Mouse (Mus musculus) hindbrain, embryonic 13.5 days (tissue): Measurements from ENCODE around the gene Cds2. TPM values are rescaled to one million over a fixed set of nuclear protein-coding genes. Genes with fewer than 3 reads are reported as not detected.
"Not testable (repeated sequence)": the region's sequence is repeated elsewhere in the genome, so short reads cannot be mapped to it uniquely, and the experiment has no call there.

Source experiments
- ATAC-seq: fragments of 200-750 bp; cut with Nextera tagmentation; 2 replicates; pipeline ENCODE4 v1.8.0; 2017; ENCODE audit warnings: moderate TSS enrichment; ENCODE audit not compliant: low FRiP score
- H3K27ac ChIP-seq: fragments of 300-500 bp; sonication (generic); 2 replicates; pipeline ENCODE4 v1.5.1; 2015; ENCODE audit warnings: inconsistent platforms, mild to moderate bottlenecking, moderate library complexity
- H3K27me3 ChIP-seq: fragments of 300-500 bp; sonication (generic); 2 replicates; pipeline ENCODE4 v1.6.1; 2015; ENCODE audit warnings: mild to moderate bottlenecking, inconsistent platforms
- H3K36me3 ChIP-seq: fragments of 300-500 bp; sonication (generic); 2 replicates; pipeline ENCODE4 v1.6.1; 2015; ENCODE audit warnings: mild to moderate bottlenecking, inconsistent platforms
- H3K4me1 ChIP-seq: fragments of 300-500 bp; sonication (generic); replicated peaks from 2 replicates; pipeline ENCODE4 v1.6.1; 2015; ENCODE audit warnings: inconsistent platforms
- H3K4me2 ChIP-seq: fragments of 300-500 bp; sonication (generic); 2 replicates; pipeline ENCODE4 v1.6.1; 2015; ENCODE audit warnings: inconsistent platforms, mild to moderate bottlenecking, moderate library complexity
- H3K4me3 ChIP-seq: fragments of 300-500 bp; sonication (generic); 2 replicates; pipeline ENCODE4 v1.5.1; 2015; ENCODE audit warnings: mild to moderate bottlenecking, inconsistent platforms
- H3K9ac ChIP-seq: fragments of 300-500 bp; sonication (generic); 2 replicates; pipeline ENCODE4 v1.6.1; 2015; ENCODE audit warnings: mild to moderate bottlenecking, inconsistent platforms
- H3K9me3 ChIP-seq: fragments of 300-500 bp; sonication (generic); 2 replicates; pipeline ENCODE4 v1.6.1; 2016; ENCODE audit warnings: inconsistent platforms
- WGBS: fragments of 180-500 bp; shearing (Covaris S2); methylation state at CpG from one replicate; pipeline ENCODE4 v1.1.7; 2015; 5-methylcytosine and 5-hydroxymethylcytosine counted together
- polyA plus RNA-seq: library from polyadenylated mRNA; unstranded; fragments of >200 nt; fragmentation: Nextera tagmentation; extraction: Ambion mirVana; gene quantifications from 2 replicates; pipeline ENCODE4 v1.2.1, GENCODE M21; 2015

Gene Cds2
- polyA plus RNA-seq, 1 experiment from 2014 or later: 34.6 TPM

GRCm38 (mm10) chr2:132307213-132307843 is 44.4 kb downstream of the Cds2 start:
- Histone ChIP-seq H3K27me3 (no peaks in the 10 kb centered on the region), H3K27ac (no peak overlapping the region), H3K36me3 (peaks cover 88% of the 10 kb centered on the region), H3K9me3 (no peaks in the 10 kb centered on the region), H3K9ac (no peak overlapping the region), H3K4me1 (no peaks in the 10 kb centered on the region), H3K4me3 (no peak overlapping the region), H3K4me2 (no peak overlapping the region)
- WGBS: 92% methylated on average over 11 of the region's 11 CpGs
- no peak for ATAC-seq

- H3K4me1 ChIP-seq: no peaks in the 10 kb centered on the region
- no peaks in the 10 kb centered on the region for H3K9me3 ChIP-seq
- H3K4me2 ChIP-seq: no peak overlapping the region
- H3K27ac ChIP-seq: no peak overlapping the region
- no peak overlapping the region for H3K4me3 ChIP-seq
- peaks cover 79% of the 10 kb centered on the region for H3K36me3 ChIP-seq
- 93% methylated on average over 6 of the region's 6 CpGs for WGBS
- no peaks in the 10 kb centered on the region for H3K27me3 ChIP-seq
- no peak for ATAC-seq
- no peak overlapping the region for H3K9ac ChIP-seq
These were observed 45.9 kb downstream of the Cds2 start for GRCm38 (mm10) chr2:132308829-132309228.

- Histone ChIP-seq H3K4me1 (no peaks in the 10 kb centered on the region), H3K27me3 (no peaks in the 10 kb centered on the region), H3K4me3 (no peak overlapping the region), H3K9me3 (no peaks in the 10 kb centered on the region), H3K36me3 (peaks cover 74% of the 10 kb centered on the region), H3K27ac (no peak overlapping the region), H3K9ac (no peak overlapping the region), H3K4me2 (no peak overlapping the region)
- 95% methylated on average over 6 of the region's 6 CpGs for WGBS
- ATAC-seq: no peak
These were observed 46.5 kb downstream of the Cds2 start for GRCm38 (mm10) chr2:132309398-132309930.

GRCm38 (mm10) chr2:132312616-132313015 is 49.7 kb downstream of the Cds2 start:
- 87% methylated on average over 5 of the region's 5 CpGs for WGBS
- Histone ChIP-seq H3K27ac (no peak overlapping the region), H3K27me3 (no peaks in the 10 kb centered on the region), H3K4me3 (no peak overlapping the region), H3K9ac (no peak overlapping the region), H3K4me1 (no peaks in the 10 kb centered on the region), H3K36me3 (peaks cover 43% of the 10 kb centered on the region), H3K4me2 (no peak overlapping the region), H3K9me3 (no peaks in the 10 kb centered on the region)
- ATAC-seq: no peak

- Histone ChIP-seq H3K4me3 (no peak overlapping the region), H3K9ac (no peak overlapping the region), H3K27me3 (no peaks in the 10 kb centered on the region), H3K9me3 (no peaks in the 10 kb centered on the region), H3K27ac (no peak overlapping the region), H3K4me1 (no peaks in the 10 kb centered on the region), H3K36me3 (peaks cover 34% of the 10 kb centered on the region), H3K4me2 (no peak overlapping the region)
- 100% methylated on average over 2 of the region's 2 CpGs for WGBS
- ATAC-seq: 0 out of 2 replicates have a peak, but pooled peaks have one; percentile 31
These were observed 50.6 kb downstream of the Cds2 start for GRCm38 (mm10) chr2:132313568-132313967.

- ATAC-seq, H3K4me2 ChIP-seq, H3K27ac ChIP-seq, H3K4me1 ChIP-seq, H3K27me3 ChIP-seq, H3K9me3 ChIP-seq, H3K4me3 ChIP-seq, H3K9ac ChIP-seq: not testable (repeated sequence)
- 85% methylated on average over 8 of the region's 8 CpGs for WGBS
- peaks cover 29% of the 10 kb centered on the region for H3K36me3 ChIP-seq
These were observed 51.1 kb downstream of the Cds2 start for GRCm38 (mm10) chr2:132314057-132314456.

- no peaks in the 10 kb centered on the region for H3K27me3 ChIP-seq
- peak; percentile 81 for ATAC-seq
- H3K27ac ChIP-seq: no peak overlapping the region
- 42% methylated on average over 8 of the region's 8 CpGs for WGBS
- H3K4me1 ChIP-seq: no peaks in the 10 kb centered on the region
- no peak overlapping the region for H3K4me2 ChIP-seq
- H3K4me3 ChIP-seq: no peak overlapping the region
- H3K36me3 ChIP-seq: peaks cover 9% of the 10 kb centered on the region
- no peaks in the 10 kb centered on the region for H3K9me3 ChIP-seq
- 0 out of 2 replicates have a peak overlapping the region, but pooled peaks have one; percentile 11 for H3K9ac ChIP-seq
These were observed 53.3 kb downstream of the Cds2 start for GRCm38 (mm10) chr2:132316041-132316808.

GRCm38 (mm10) chr2:132317178-132317577 is 54.2 kb downstream of the Cds2 start:
- Histone ChIP-seq H3K36me3 (peaks cover 4% of the 10 kb centered on the region; the same call in 1 of the 2 replicates), H3K27me3 (no peaks in the 10 kb centered on the region), H3K4me2 (no peak overlapping the region), H3K9ac (no peak overlapping the region), H3K4me3 (no peak overlapping the region), H3K27ac (no peak overlapping the region), H3K9me3 (no peaks in the 10 kb centered on the region), H3K4me1 (no peaks in the 10 kb centered on the region)
- WGBS: 89% methylated on average over 1 of the region's 1 CpGs
- no peak for ATAC-seq

- no peak overlapping the region for H3K4me3 ChIP-seq
- 61% methylated on average over 5 of the region's 5 CpGs for WGBS
- no peaks in the 10 kb centered on the region for H3K4me1 ChIP-seq
- no peak overlapping the region for H3K4me2 ChIP-seq
- H3K36me3 ChIP-seq: no peaks in the 10 kb centered on the region
- no peaks in the 10 kb centered on the region for H3K9me3 ChIP-seq
- ATAC-seq: no peak
- H3K27me3 ChIP-seq: no peaks in the 10 kb centered on the region
- H3K9ac ChIP-seq: no peak overlapping the region
- no peak overlapping the region for H3K27ac ChIP-seq
These were observed 57.6 kb downstream of the Cds2 start for GRCm38 (mm10) chr2:132320516-132320915.

- H3K4me3 ChIP-seq: no peak overlapping the region
- no peak for ATAC-seq
These were observed 60.6 kb downstream of the Cds2 start for GRCm38 (mm10) chr2:132323541-132323940.

GRCm38 (mm10) chr2:132337202-132337601 is 74.3 kb downstream of the Cds2 start:
- Histone ChIP-seq H3K36me3 (no peaks in the 10 kb centered on the region), H3K9me3 (no peaks in the 10 kb centered on the region), H3K27ac (no peak overlapping the region), H3K27me3 (no peaks in the 10 kb centered on the region), H3K4me3 (no peak overlapping the region), H3K9ac (no peak overlapping the region), H3K4me1 (no peaks in the 10 kb centered on the region), H3K4me2 (no peak overlapping the region)
- ATAC-seq: no peak
- WGBS: 86% methylated on average over 2 of the region's 2 CpGs

More at GRCm38 (mm10) chr2:132323541-132323940, 60.6 kb downstream of the Cds2 start:
- H3K36me3 ChIP-seq: no peaks in the 10 kb centered on the region
- WGBS: 72% methylated on average over 4 of the region's 4 CpGs
- H3K27me3 ChIP-seq: no peaks in the 10 kb centered on the region
- no peaks in the 10 kb centered on the region for H3K9me3 ChIP-seq
- H3K4me1 ChIP-seq: no peaks in the 10 kb centered on the region
- no peak overlapping the region for H3K9ac ChIP-seq
- no peak overlapping the region for H3K4me2 ChIP-seq
- H3K27ac ChIP-seq: no peak overlapping the region

GRCm38 (mm10) chr2:132340350-132340749 is 77.4 kb downstream of the Cds2 start:
- Histone ChIP-seq H3K9me3 (no peaks in the 10 kb centered on the region), H3K9ac (no peak overlapping the region), H3K36me3 (no peaks in the 10 kb centered on the region), H3K4me3 (no peak overlapping the region), H3K27me3 (no peaks in the 10 kb centered on the region), H3K27ac (no peak overlapping the region), H3K4me1 (no peaks in the 10 kb centered on the region), H3K4me2 (no peak overlapping the region)
- WGBS: 93% methylated on average over 2 of the region's 2 CpGs
- no peak for ATAC-seq
